Mouse (Mus musculus) G1E (cell line): ENCODE measurements around the gene Fam83f. TPM values are rescaled to one million over a fixed set of nuclear protein-coding genes. Genes with fewer than 3 reads are reported as not detected.

Source experiments
- ATAC-seq: 2 replicates; pipeline ENCODE4 v1.8.0; 2016; ENCODE audit warnings: mild to moderate bottlenecking; ENCODE audit not compliant: insufficient number of reproducible peaks, poor library complexity, low FRiP score, severe bottlenecking; ENCODE audit errors: extremely low read depth
- DNase-seq: peaks from one replicate; pipeline ENCODE4 v3.0.0; 2012; ENCODE audit warnings: low spot score
- H3K27me3 ChIP-seq: 2 replicates; pipeline ENCODE4 v1.6.1; 2012; ENCODE audit warnings: mild to moderate bottlenecking, low read length, inconsistent platforms; ENCODE audit not compliant: insufficient read depth
- H3K36me3 ChIP-seq: replicated peaks from 2 replicates; pipeline ENCODE3; 2012; ENCODE audit warnings: mild to moderate bottlenecking, inconsistent platforms
- H3K4me1 ChIP-seq: 2 replicates; pipeline ENCODE4 v1.6.1; 2012; ENCODE audit warnings: low read depth, low read length, inconsistent platforms, mixed read lengths; ENCODE audit not compliant: insufficient read depth
- H3K4me3 ChIP-seq: 2 replicates; pipeline ENCODE4 v1.5.1; 2012; ENCODE audit warnings: low read depth, mild to moderate bottlenecking, inconsistent platforms, low read length, moderate library complexity, mixed read lengths
- H3K9me3 ChIP-seq: replicated peaks from 2 replicates; pipeline ENCODE4 v1.6.1; 2012; ENCODE audit warnings: inconsistent platforms
- CTCF ChIP-seq: IDR thresholded peaks from 2 replicates; pipeline ENCODE4 v1.5.1; 2012; ENCODE audit warnings: low read depth, low read length, inconsistent platforms, mixed read lengths
- GATA1 ChIP-seq: IDR thresholded peaks from 2 replicates; pipeline ENCODE4 v1.6.1; 2012; ENCODE audit warnings: borderline replicate concordance, low read length, inconsistent platforms, mixed read lengths
- GATA2 ChIP-seq: IDR thresholded peaks from 2 replicates; pipeline ENCODE4 v1.6.1; 2012; ENCODE audit warnings: low read depth, low read length, inconsistent platforms, borderline replicate concordance
- POLR2AphosphoS5 ChIP-seq: IDR thresholded peaks from 2 replicates; pipeline ENCODE4 v1.6.1; 2012; ENCODE audit warnings: low read depth, low read length, inconsistent platforms; ENCODE audit not compliant: insufficient replicate concordance
- TAL1 ChIP-seq: conservative IDR thresholded peaks from 2 replicates; pipeline ENCODE4 v1.6.1; 2012; ENCODE audit warnings: low read depth, low read length, inconsistent platforms, mixed read lengths
- polyA plus RNA-seq: library from polyadenylated mRNA; stranded (reverse); fragments of >175 nt; gene quantifications from 2 replicates; pipeline ENCODE4 v1.2.3, GENCODE M21; 2012
- total RNA-seq, 2 experiments: library from RNA; stranded (forward) in 1 of 2; stranded (reverse) in 1 of 2; fragments of 200-1000 nt in 1 of 2; fragments of >200 nt in 1 of 2; fragmentation: Nextera tagmentation in 1 of 2; gene quantifications; 2 replicates each; pipeline ENCODE4 v1.2.3; 2014 to 2017

Gene Fam83f
- total and polyA plus RNA-seq, 3 experiments, result 0.11 TPM; not detected in 2

- H3K27me3 ChIP-seq, result peaks cover 89% of the 10 kb centered on the region
- no peaks in the 10 kb centered on the region for H3K36me3 ChIP-seq
- ATAC-seq, result no peak
- no peaks in the 10 kb centered on the region for H3K9me3 ChIP-seq
- TF ChIP-seq GATA2 (no peak), GATA1 (no peak), CTCF (no peak), POLR2AphosphoS5 (no peak), TAL1 (no peak)
- no peak for DNase-seq
- no peak overlapping the region for H3K4me3 ChIP-seq
- H3K4me1 ChIP-seq, result no peaks in the 10 kb centered on the region
Measured at GRCm38 (mm10) chr15:80681466-80681881, 9.8 kb downstream of the Fam83f start.

- Histone ChIP-seq H3K36me3 (no peaks in the 10 kb centered on the region), H3K27me3 (peaks cover 88% of the 10 kb centered on the region), H3K4me3 (no peak overlapping the region), H3K4me1 (no peaks in the 10 kb centered on the region), H3K9me3 (no peaks in the 10 kb centered on the region)
- ATAC-seq, result no peak
- no peak for DNase-seq
- TF ChIP-seq GATA2 (no peak), GATA1 (no peak), CTCF (no peak), TAL1 (no peak), POLR2AphosphoS5 (no peak)
Measured at GRCm38 (mm10) chr15:80682343-80682742, 10.7 kb downstream of the Fam83f start.

- ATAC-seq, result no peak
- Histone ChIP-seq H3K9me3 (no peaks in the 10 kb centered on the region), H3K4me3 (no peak overlapping the region), H3K27me3 (peaks cover 87% of the 10 kb centered on the region), H3K4me1 (no peaks in the 10 kb centered on the region), H3K36me3 (no peaks in the 10 kb centered on the region)
- no peak for TF ChIP-seq GATA1
- TF ChIP-seq CTCF, result no peak
- no peak for TF ChIP-seq TAL1
- TF ChIP-seq POLR2AphosphoS5, result no peak
- TF ChIP-seq GATA2, result no peak
- no peak for DNase-seq
Measured at GRCm38 (mm10) chr15:80683151-80683550, 11.5 kb downstream of the Fam83f start.

- Histone ChIP-seq H3K36me3 (no peaks in the 10 kb centered on the region), H3K4me3 (no peak overlapping the region), H3K9me3 (no peaks in the 10 kb centered on the region), H3K4me1 (peaks cover 7% of the 10 kb centered on the region), H3K27me3 (peaks cover 87% of the 10 kb centered on the region)
- ATAC-seq (no peak), DNase-seq (no peak)
- no peak for TF ChIP-seq GATA1
- TF ChIP-seq POLR2AphosphoS5, result no peak
- no peak for TF ChIP-seq TAL1
- TF ChIP-seq CTCF, result no peak
- TF ChIP-seq GATA2, result no peak
Measured at GRCm38 (mm10) chr15:80683990-80684389, 12.3 kb downstream of the Fam83f start.

- Histone ChIP-seq H3K36me3 (no peaks in the 10 kb centered on the region), H3K4me3 (no peak overlapping the region), H3K4me1 (peaks cover 11% of the 10 kb centered on the region), H3K9me3 (no peaks in the 10 kb centered on the region), H3K27me3 (peaks cover 85% of the 10 kb centered on the region)
- TF ChIP-seq CTCF, result no peak
- no peak for TF ChIP-seq GATA2
- TF ChIP-seq GATA1, result no peak
- TF ChIP-seq TAL1, result no peak
- TF ChIP-seq POLR2AphosphoS5, result no peak
- DNase-seq, result no peak
- no peak for ATAC-seq
Measured at GRCm38 (mm10) chr15:80684786-80685602, 13.3 kb downstream of the Fam83f start.

- Histone ChIP-seq H3K27me3 (peaks cover 85% of the 10 kb centered on the region), H3K36me3 (no peaks in the 10 kb centered on the region), H3K4me1 (peaks cover 11% of the 10 kb centered on the region), H3K4me3 (no peak overlapping the region), H3K9me3 (no peaks in the 10 kb centered on the region)
- no peak for DNase-seq
- no peak for ATAC-seq
- TF ChIP-seq TAL1 (no peak), POLR2AphosphoS5 (no peak), CTCF (no peak), GATA2 (no peak), GATA1 (no peak)
Measured at GRCm38 (mm10) chr15:80685603-80685895, 13.9 kb downstream of the Fam83f start.

GRCm38 (mm10) chr15:80688536-80688935, 16.9 kb downstream of the Fam83f start:
- peaks cover 14% of the 10 kb centered on the region for H3K4me1 ChIP-seq
- ATAC-seq, result peak; percentile 34; the same call in 1 of the 2 replicates

More at GRCm38 (mm10) chr15:80688536-80688935, 16.9 kb downstream of the Fam83f start:
- TF ChIP-seq TAL1, result no peak
- no peak for TF ChIP-seq CTCF
- no peak for TF ChIP-seq GATA1
- TF ChIP-seq POLR2AphosphoS5, result no peak
- no peak for TF ChIP-seq GATA2
- H3K36me3 ChIP-seq, result no peaks in the 10 kb centered on the region
- H3K4me3 ChIP-seq, result no peak overlapping the region
- H3K9me3 ChIP-seq, result no peaks in the 10 kb centered on the region
- DNase-seq, result no peak
- H3K27me3 ChIP-seq, result peaks cover 85% of the 10 kb centered on the region
